Mouse (Mus musculus): ENCODE measurements around the gene Prap1.
"Not testable (repeated sequence)": the region's sequence is repeated elsewhere in the genome, so short reads cannot be mapped to it uniquely, and the experiment has no call there.

- TF ChIP-seq POLR2A (IDR thresholded peaks at IDR 0.05; ENCODE audit: borderline replicate concordance, low read depth, low read length); CTCF (IDR thresholded peaks at IDR 0.05; ENCODE audit: low read depth, low read length): not testable (repeated sequence)
These were observed 40.8 kb downstream of the Prap1 start for GRCm38 (mm10) chr7:140134033-140134432.

All from bone marrow macrophage, adult 2 months (primary cell).